Mouse (Mus musculus): ENCODE measurements at regions not wholly inside any gene's neighbourhood (a gene's known extent, or its start where the extent isn't known, plus 50 kb on each side); places are given as distances from the start of the nearest gene placed in this dataset.

DNA sequence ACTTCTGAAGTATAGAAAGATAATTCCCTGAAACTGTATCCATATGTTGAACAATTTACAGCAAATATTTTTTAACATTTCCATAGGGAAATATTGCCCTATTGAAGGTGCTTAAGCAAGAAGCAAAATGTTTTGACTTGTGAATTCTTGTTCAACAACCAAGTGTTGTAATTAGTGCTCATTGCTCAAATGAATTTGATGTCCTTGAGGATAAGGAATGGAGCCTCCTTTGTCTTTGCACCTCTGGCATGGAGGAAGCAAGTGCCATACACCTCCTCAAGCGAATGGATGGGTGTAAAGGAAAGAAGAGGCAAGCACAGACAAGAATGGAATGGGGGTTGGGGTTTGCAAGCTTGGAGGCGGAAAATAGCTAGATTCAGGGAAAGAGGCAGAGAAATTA, 59.2 kb upstream of the Agbl1 start:
- no peak for TF ChIP-seq POLR2A (IDR thresholded peaks at IDR 0.05; ENCODE audit: insufficient read depth, low read depth, low read length)
- no peak for TF ChIP-seq CTCF (IDR thresholded peaks at IDR 0.05; ENCODE audit: insufficient read depth, low read depth, low read length)
- WGBS: 93% methylated on average over 2 of the region's 2 CpGs
- no peak overlapping the region for H3K4me3 ChIP-seq (ENCODE audit: insufficient read depth, low read depth, low read length)
- H3K4me1 ChIP-seq (ENCODE audit: control insufficient read depth, insufficient read depth, low read length): no peaks in the 10 kb centered on the region
- no peak overlapping the region for H3K27ac ChIP-seq (ENCODE audit: insufficient read depth, low read depth, low read length)

DNA sequence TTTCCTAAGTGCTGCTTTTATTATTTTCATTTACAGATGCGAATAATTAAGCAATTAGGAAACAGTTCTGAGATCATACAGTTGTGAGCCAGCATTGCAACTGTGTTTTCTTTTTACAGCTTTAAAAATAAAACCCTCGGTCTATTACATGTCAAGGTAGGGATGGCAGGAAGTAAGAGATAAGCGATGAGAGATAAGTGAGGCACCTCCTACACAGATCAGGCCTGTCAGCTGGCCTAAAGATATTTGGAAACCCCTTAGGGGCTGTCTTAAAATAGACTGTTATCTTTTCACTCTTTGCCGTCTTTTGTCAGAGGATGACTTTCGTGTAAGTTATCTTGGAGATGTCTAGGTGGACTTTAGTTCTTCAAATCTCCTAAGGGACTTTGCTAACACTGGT, 53.5 kb upstream of the Agbl1 start:
- 63% methylated on average over 5 of the region's 5 CpGs for WGBS
- Histone ChIP-seq H3K4me3 (ENCODE audit: insufficient read depth, low read depth, low read length) (no peak overlapping the region), H3K27ac (ENCODE audit: insufficient read depth, low read depth, low read length) (no peak overlapping the region), H3K4me1 (ENCODE audit: control insufficient read depth, insufficient read depth, low read length) (no peaks in the 10 kb centered on the region)
- no peak for TF ChIP-seq CTCF (IDR thresholded peaks at IDR 0.05; ENCODE audit: insufficient read depth, low read depth, low read length)
- TF ChIP-seq POLR2A (IDR thresholded peaks at IDR 0.05; ENCODE audit: insufficient read depth, low read depth, low read length): no peak

DNA sequence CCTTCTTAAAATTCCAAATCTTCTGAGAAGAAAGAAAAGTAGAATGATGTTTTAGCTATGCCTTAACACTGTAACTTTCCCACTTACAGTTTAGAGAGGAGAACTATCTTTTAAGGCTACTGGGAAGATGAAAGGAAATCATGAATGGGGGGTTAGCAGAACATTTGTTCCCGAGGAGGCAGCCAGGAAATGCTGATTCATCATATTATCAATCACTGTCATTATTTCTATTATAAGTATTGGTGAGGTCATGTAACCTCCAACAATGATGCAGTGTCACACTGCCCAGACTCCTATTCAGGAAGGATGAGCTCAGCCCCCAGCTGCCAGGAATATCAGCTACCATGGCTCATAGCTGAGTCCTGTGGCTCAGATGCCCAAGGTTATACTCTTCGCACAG, 52.3 kb upstream of the Agbl1 start:
- TF ChIP-seq POLR2A (IDR thresholded peaks at IDR 0.05; ENCODE audit: insufficient read depth, low read depth, low read length): no peak
- no peak for TF ChIP-seq CTCF (IDR thresholded peaks at IDR 0.05; ENCODE audit: insufficient read depth, low read depth, low read length)
- WGBS: 79% methylated on average over 2 of the region's 2 CpGs
- Histone ChIP-seq H3K4me1 (ENCODE audit: control insufficient read depth, insufficient read depth, low read length) (no peaks in the 10 kb centered on the region), H3K27ac (ENCODE audit: insufficient read depth, low read depth, low read length) (no peak overlapping the region), H3K4me3 (ENCODE audit: insufficient read depth, low read depth, low read length) (no peak overlapping the region)

All from olfactory bulb, adult 2 months (tissue).